Mouse (Mus musculus) forebrain, embryonic 16.5 days (tissue): ENCODE results near the gene Mrpl51. TPM values are rescaled to one million over a fixed set of nuclear protein-coding genes. Genes with fewer than 3 reads are reported as not detected.

Source experiments
- microRNA-seq: library from miRNA; unstranded; fragments of <30 nt; microRNA quantifications from one replicate; pipeline ENCODE4, GENCODE M21; 2017
- polyA plus RNA-seq: library from polyadenylated mRNA; unstranded; fragments of >200 nt; fragmentation: Nextera tagmentation; extraction: Ambion mirVana; gene quantifications from 2 replicates; pipeline ENCODE4 v1.2.1, GENCODE M21; 2015

Mrpl51 gene
- polyA plus RNA-seq, 1 experiment from 2014 or later, result 140 TPM

Small RNAs within 50 kb of the gene (microRNA-seq; reads per million reads assigned to microRNA genes)
- gene Mir3098 (1.0 reads per million), gene Mir8113 (not detected)

Other genes with a start within 250 kb of the Mrpl51 start
- 94.4 and 96.7 TPM in 2 replicates for gene Cops7a, start 226.3 kb upstream of the Mrpl51 start, polyA plus RNA-seq
- gene Pianp, start 195.1 kb upstream of the Mrpl51 start, polyA plus RNA-seq, result 36.6 and 44.7 TPM in 2 replicates
- gene Zfp384, start 182.7 kb upstream of the Mrpl51 start, polyA plus RNA-seq, result 15.2 and 19.0 TPM in 2 replicates
- 200 and 204 TPM in 2 replicates for gene Ing4, start 152.0 kb upstream of the Mrpl51 start, polyA plus RNA-seq
- 21.4 and 31.6 TPM in 2 replicates for gene Acrbp, start 142.1 kb upstream of the Mrpl51 start, polyA plus RNA-seq
- 0.44 and 0.60 TPM in 2 replicates for gene Lpar5, start 123.9 kb upstream of the Mrpl51 start, polyA plus RNA-seq
- 78.1 and 79.8 TPM in 2 replicates for gene Chd4, start 95.8 kb upstream of the Mrpl51 start, polyA plus RNA-seq
- 54.4 and 55.3 TPM in 2 replicates for gene Nop2, start 59.9 kb upstream of the Mrpl51 start, polyA plus RNA-seq
- 17.3 and 19.3 TPM in 2 replicates for gene Iffo1, start 46.6 kb upstream of the Mrpl51 start, polyA plus RNA-seq
- gene Gapdh, start 25.3 kb upstream of the Mrpl51 start, polyA plus RNA-seq, result 1,297 and 1,346 TPM in 2 replicates
- 91.4 and 91.6 TPM in 2 replicates for gene Ncapd2, start 100 bp upstream of the Mrpl51 start, polyA plus RNA-seq
- gene Vamp1, start 23.8 kb downstream of the Mrpl51 start, polyA plus RNA-seq, result 5.5 and 7.3 TPM in 2 replicates
- gene Tapbpl, start 40.1 kb downstream of the Mrpl51 start, polyA plus RNA-seq, result 3.8 and 4.5 TPM in 2 replicates
- gene Cd27, start 45.2 kb downstream of the Mrpl51 start, polyA plus RNA-seq, result 1.8 TPM in 1 of 2 replicates, not detected in the other
- gene Tuba3a, start 94.2 kb downstream of the Mrpl51 start, polyA plus RNA-seq, result not detected in 2 replicates
- gene Ltbr, start 122.1 kb downstream of the Mrpl51 start, polyA plus RNA-seq, result 10.4 and 11.6 TPM in 2 replicates
- 0.34 and 0.39 TPM in 2 replicates for gene Scnn1a, start 128.9 kb downstream of the Mrpl51 start, polyA plus RNA-seq
- 13.2 and 18.2 TPM in 2 replicates for gene Tnfrsf1a, start 157.6 kb downstream of the Mrpl51 start, polyA plus RNA-seq
- 0.07 TPM in 1 of 2 replicates, not detected in the other for gene Plekhg6, start 189.0 kb downstream of the Mrpl51 start, polyA plus RNA-seq